Mouse (Mus musculus): ENCODE results near the gene Etl4. TPM values are rescaled to one million over a fixed set of nuclear protein-coding genes. Genes with fewer than 3 reads are reported as not detected.

The Etl4 gene
- polyA plus RNA-seq, 1 experiment from 2014 or later, result 38.0 TPM

GRCm38 (mm10) chr2:20826258-20826657 lies 916.7 kb downstream of the Etl4 start:
- no peak for ATAC-seq (replicated peaks; ENCODE audit: low FRiP score, low read depth)

GRCm38 (mm10) chr2:20830882-20831281 lies 921.3 kb downstream of the Etl4 start:
- H3K4me1 ChIP-seq (replicated peaks; ENCODE audit: insufficient read depth, low read length), result no peaks in the 10 kb centered on the region
- ATAC-seq (replicated peaks; ENCODE audit: low FRiP score, low read depth), result no peak
- no peak for TF ChIP-seq CTCF (IDR thresholded peaks at IDR 0.05; ENCODE audit: low read depth)
- no peak overlapping the region for H3K4me2 ChIP-seq (ENCODE audit: low read length)
- no peaks in the 10 kb centered on the region for H3K9me3 ChIP-seq (replicated peaks; ENCODE audit: low read length)
- H3K27ac ChIP-seq, result no peak overlapping the region
- WGBS, result 49% methylated on average over 3 of the region's 3 CpGs
- H3K4me3 ChIP-seq (replicated peaks; ENCODE audit: low read depth, low read length), result no peak overlapping the region
- no peaks in the 10 kb centered on the region for H3K27me3 ChIP-seq (ENCODE audit: insufficient read depth, low read length)
- DNase-seq (ENCODE audit: low spot score), result no peak
- no peaks in the 10 kb centered on the region for H3K36me3 ChIP-seq (ENCODE audit: insufficient read depth, low read length)
- no peak overlapping the region for H3K9ac ChIP-seq (ENCODE audit: low read depth, low read length)

More at GRCm38 (mm10) chr2:20826258-20826657, 916.7 kb downstream of the Etl4 start:
- TF ChIP-seq CTCF (IDR thresholded peaks at IDR 0.05; ENCODE audit: low read depth), result no peak
- no peaks in the 10 kb centered on the region for H3K9me3 ChIP-seq (replicated peaks; ENCODE audit: low read length)
- DNase-seq (ENCODE audit: low spot score), result no peak
- no peak overlapping the region for H3K4me2 ChIP-seq (ENCODE audit: low read length)
- H3K9ac ChIP-seq (ENCODE audit: low read depth, low read length), result no peak overlapping the region
- no peaks in the 10 kb centered on the region for H3K36me3 ChIP-seq (ENCODE audit: insufficient read depth, low read length)
- H3K4me1 ChIP-seq (replicated peaks; ENCODE audit: insufficient read depth, low read length), result no peaks in the 10 kb centered on the region
- no peak overlapping the region for H3K4me3 ChIP-seq (replicated peaks; ENCODE audit: low read depth, low read length)
- H3K27ac ChIP-seq, result no peak overlapping the region
- H3K27me3 ChIP-seq (ENCODE audit: insufficient read depth, low read length), result no peaks in the 10 kb centered on the region

- DNase-seq (ENCODE audit: low spot score), result peak; percentile 46
- no peak overlapping the region for H3K4me3 ChIP-seq (replicated peaks; ENCODE audit: low read depth, low read length)
- no peak for ATAC-seq (replicated peaks; ENCODE audit: low FRiP score, low read depth)
- H3K9me3 ChIP-seq (replicated peaks; ENCODE audit: low read length), result no peaks in the 10 kb centered on the region
- TF ChIP-seq CTCF (IDR thresholded peaks at IDR 0.05; ENCODE audit: low read depth), result no peak
- 67% methylated on average over 3 of the region's 3 CpGs for WGBS
- H3K4me2 ChIP-seq (ENCODE audit: low read length), result no peak overlapping the region
- no peaks in the 10 kb centered on the region for H3K27me3 ChIP-seq (ENCODE audit: insufficient read depth, low read length)
- no peaks in the 10 kb centered on the region for H3K4me1 ChIP-seq (replicated peaks; ENCODE audit: insufficient read depth, low read length)
- H3K36me3 ChIP-seq (ENCODE audit: insufficient read depth, low read length), result no peaks in the 10 kb centered on the region
- no peak overlapping the region for H3K9ac ChIP-seq (ENCODE audit: low read depth, low read length)
- H3K27ac ChIP-seq, result no peak overlapping the region
These were observed 922.2 kb downstream of the Etl4 start for GRCm38 (mm10) chr2:20831608-20832406.

GRCm38 (mm10) chr2:20849346-20849745 lies 939.8 kb downstream of the Etl4 start:
- H3K36me3 ChIP-seq (ENCODE audit: insufficient read depth, low read length), result peaks cover 37% of the 10 kb centered on the region

More at GRCm38 (mm10) chr2:20849346-20849745, 939.8 kb downstream of the Etl4 start:
- DNase-seq (ENCODE audit: low spot score), result no peak
- Histone ChIP-seq H3K9ac (ENCODE audit: low read depth, low read length) (no peak overlapping the region), H3K27ac (no peak overlapping the region), H3K4me2 (ENCODE audit: low read length) (no peak overlapping the region), H3K4me3 (replicated peaks; ENCODE audit: low read depth, low read length) (no peak overlapping the region), H3K9me3 (replicated peaks; ENCODE audit: low read length) (no peaks in the 10 kb centered on the region), H3K27me3 (ENCODE audit: insufficient read depth, low read length) (no peaks in the 10 kb centered on the region), H3K4me1 (replicated peaks; ENCODE audit: insufficient read depth, low read length) (no peaks in the 10 kb centered on the region)
- TF ChIP-seq CTCF (IDR thresholded peaks at IDR 0.05; ENCODE audit: low read depth), result no peak
- WGBS, result 90% methylated on average over 18 of the region's 18 CpGs
- ATAC-seq (replicated peaks; ENCODE audit: low FRiP score, low read depth), result no peak

Small RNA genes within 50 kb of the gene (microRNA-seq; reads per million reads assigned to microRNA genes)
- not detected for gene Gm44457
